In the genomic region with DNA sequence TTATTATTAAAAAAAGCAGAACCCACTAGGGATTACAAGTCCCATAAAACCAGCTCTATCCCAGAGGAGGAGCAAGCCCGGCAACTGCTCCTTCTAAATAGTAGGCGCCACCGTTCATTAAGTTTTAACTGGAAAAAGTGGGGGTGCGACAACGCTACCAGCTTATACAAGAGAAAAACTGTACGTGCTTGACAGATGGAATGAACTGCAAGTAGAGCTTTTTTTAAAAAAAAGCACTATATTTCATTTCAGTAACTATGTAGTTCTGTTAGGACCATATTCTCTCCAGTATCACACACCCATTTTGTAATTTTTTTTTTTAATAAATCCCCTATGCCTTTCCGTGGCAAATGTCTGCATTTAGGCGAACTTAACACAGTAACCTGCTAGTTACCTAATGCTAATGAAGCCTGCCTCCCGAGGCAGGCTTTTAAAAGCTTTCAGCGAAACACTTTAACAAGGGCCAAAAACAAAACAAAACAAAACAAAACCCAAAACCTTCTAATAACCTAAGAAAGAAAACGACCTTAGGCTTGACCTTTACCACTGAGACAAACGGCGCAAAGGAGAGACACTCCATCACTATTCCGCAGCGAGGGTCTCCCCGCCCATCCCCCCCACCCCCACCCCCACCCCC, we compare ENCODE assay signal across 8 mouse cellular contexts. TPM values are rescaled to one million over a fixed set of nuclear protein-coding genes. Genes with fewer than 3 reads are reported as not detected.
DNase-seq lines count a peak whose midpoint lies in the region; ATAC-seq and TF ChIP-seq lines count a peak whose summit lies in the region.

No protein-coding gene starts in this region.

- ATAC-seq in lung, postnatal 0 days, result no peak
- no peak for ATAC-seq in embryonic facial prominence, embryonic 11.5 days (replicated peaks; ENCODE audit: insufficient number of reproducible peaks, low FRiP score, low TSS enrichment, low read depth)
- ATAC-seq in intestine, embryonic 16.5 days, result no peak
- ATAC-seq in midbrain, embryonic 13.5 days, result no peak

- H3K9me3 ChIP-seq in lung, postnatal 0 days (ENCODE audit: low read length), result no peaks in the 10 kb centered on the region
- H3K9me3 ChIP-seq in embryonic facial prominence, embryonic 11.5 days (replicated peaks; ENCODE audit: control insufficient read depth, low read length), result no peaks in the 10 kb centered on the region
- H3K9me3 ChIP-seq in intestine, embryonic 16.5 days (ENCODE audit: control insufficient read depth, low read length), result no peaks in the 10 kb centered on the region
- no peaks in the 10 kb centered on the region for H3K9me3 ChIP-seq in midbrain, embryonic 13.5 days

- TF ChIP-seq EP300 in lung, postnatal 0 days (IDR thresholded peaks at IDR 0.05), result no peak

- H3K4me1 ChIP-seq in lung, postnatal 0 days (ENCODE audit: insufficient read depth, low read depth, low read length), result peaks cover 18% of the 10 kb centered on the region; the same call in 1 of the 2 replicates
- H3K4me1 ChIP-seq in embryonic facial prominence, embryonic 11.5 days (ENCODE audit: control insufficient read depth, insufficient read depth, low read length), result no peaks in the 10 kb centered on the region
- peaks cover 23% of the 10 kb centered on the region for H3K4me1 ChIP-seq in intestine, embryonic 16.5 days (ENCODE audit: control insufficient read depth, insufficient read depth, low read length)
- H3K4me1 ChIP-seq in midbrain, embryonic 13.5 days (replicated peaks), result peaks cover 32% of the 10 kb centered on the region

- peak overlapping the region; percentile 96 for H3K4me3 ChIP-seq in lung, postnatal 0 days (ENCODE audit: low read depth, low read length)
- H3K4me3 ChIP-seq in embryonic facial prominence, embryonic 11.5 days (ENCODE audit: low read depth, low read length), result peak overlapping the region; percentile 93
- peak overlapping the region; percentile 71 for H3K4me3 ChIP-seq in intestine, embryonic 16.5 days (ENCODE audit: low read length)
- peak overlapping the region; percentile 95 for H3K4me3 ChIP-seq in midbrain, embryonic 13.5 days (replicated peaks)

- H3K27me3 ChIP-seq in lung, postnatal 0 days (replicated peaks; ENCODE audit: insufficient read depth, low read length), result no peaks in the 10 kb centered on the region
- H3K27me3 ChIP-seq in embryonic facial prominence, embryonic 11.5 days (ENCODE audit: control insufficient read depth, insufficient read depth, low read length), result no peaks in the 10 kb centered on the region
- no peaks in the 10 kb centered on the region for H3K27me3 ChIP-seq in intestine, embryonic 16.5 days (replicated peaks; ENCODE audit: control insufficient read depth, insufficient read depth, low read length)
- peaks cover 5% of the 10 kb centered on the region; the same call in 1 of the 2 replicates for H3K27me3 ChIP-seq in midbrain, embryonic 13.5 days

- WGBS in lung, postnatal 0 days, result 1% methylated on average over 15 of the region's 16 CpGs
- 5% methylated on average over 16 of the region's 16 CpGs for WGBS in embryonic facial prominence, embryonic 11.5 days
- 2% methylated on average over 16 of the region's 16 CpGs for WGBS in intestine, embryonic 16.5 days
- WGBS in midbrain, embryonic 13.5 days, result 3% methylated on average over 16 of the region's 16 CpGs

- peak overlapping the region; percentile 89 for H3K9ac ChIP-seq in lung, postnatal 0 days (replicated peaks; ENCODE audit: low read depth)
- peak overlapping the region; percentile 47; the same call in 1 of the 2 replicates for H3K9ac ChIP-seq in embryonic facial prominence, embryonic 11.5 days (replicated peaks; ENCODE audit: low read length)
- H3K9ac ChIP-seq in intestine, embryonic 16.5 days (ENCODE audit: low read depth, low read length), result peak overlapping the region; percentile 90
- peak overlapping the region; percentile 96 for H3K9ac ChIP-seq in midbrain, embryonic 13.5 days (replicated peaks)

- peak; percentile 40 for DNase-seq in lung, postnatal 0 days (ENCODE audit: low spot score)
- DNase-seq in lung, postnatal 36 days, result no peak
- DNase-seq in embryonic facial prominence, embryonic 11.5 days (ENCODE audit: low spot score), result peak; percentile 11
- DNase-seq in right cerebral cortex, postnatal 36 days (ENCODE audit: low spot score in 2 of 2), result no peak
- DNase-seq in cerebellum, postnatal 36 days, result no peak
- no peak for DNase-seq in embryo, embryonic 10 days (ENCODE audit: low spot score)

- 0 out of 2 replicates have a peak overlapping the region, but pooled peaks have one; percentile 90 for H3K27ac ChIP-seq in lung, postnatal 0 days (ENCODE audit: low read length)
- H3K27ac ChIP-seq in embryonic facial prominence, embryonic 11.5 days (replicated peaks; ENCODE audit: low read depth, low read length), result no peak overlapping the region
- H3K27ac ChIP-seq in intestine, embryonic 16.5 days (ENCODE audit: low read length), result 0 out of 2 replicates have a peak overlapping the region, but pooled peaks have one; percentile 34
- H3K27ac ChIP-seq in midbrain, embryonic 13.5 days, result no peak overlapping the region

- no peak for TF ChIP-seq CTCF in lung, postnatal 0 days (IDR thresholded peaks at IDR 0.05)

- H3K36me3 ChIP-seq in lung, postnatal 0 days (ENCODE audit: insufficient read depth, low read length), result no peaks in the 10 kb centered on the region
- no peaks in the 10 kb centered on the region for H3K36me3 ChIP-seq in embryonic facial prominence, embryonic 11.5 days (replicated peaks; ENCODE audit: control insufficient read depth, insufficient read depth, low read depth, low read length)
- no peaks in the 10 kb centered on the region for H3K36me3 ChIP-seq in intestine, embryonic 16.5 days (ENCODE audit: control insufficient read depth, insufficient read depth, low read length)
- H3K36me3 ChIP-seq in midbrain, embryonic 13.5 days, result no peaks in the 10 kb centered on the region

- peak overlapping the region; percentile 61 for H3K4me2 ChIP-seq in lung, postnatal 0 days (replicated peaks; ENCODE audit: low read depth, low read length)
- H3K4me2 ChIP-seq in embryonic facial prominence, embryonic 11.5 days (ENCODE audit: low read depth, low read length), result peak overlapping the region; percentile 40
- H3K4me2 ChIP-seq in intestine, embryonic 16.5 days (ENCODE audit: low read depth, low read length), result peak overlapping the region; percentile 68
- peak overlapping the region; percentile 65 for H3K4me2 ChIP-seq in midbrain, embryonic 13.5 days (replicated peaks)

RNA-seq across cellular contexts. Expression of gene Arl5a, which starts 1.0 kb away (rescaled TPM):
- 22.0 and 23.4 TPM in 2 replicates for polyA plus RNA-seq in lung, postnatal 0 days (2015; fragmentation: Nextera tagmentation; extraction: Ambion mirVana)
- polyA plus RNA-seq in embryonic facial prominence, embryonic 11.5 days (2014; fragmentation: Nextera tagmentation; extraction: Ambion mirVana), result 79.1 and 91.3 TPM in 2 replicates
- polyA plus RNA-seq in intestine, embryonic 16.5 days (2015; fragmentation: Nextera tagmentation; extraction: Ambion mirVana), result 10.8 and 26.1 TPM in 2 replicates
- polyA plus RNA-seq in midbrain, embryonic 13.5 days (2015; fragmentation: Nextera tagmentation; extraction: Ambion mirVana), result 39.2 and 43.3 TPM in 2 replicates

RNA-seq across cellular contexts. Expression of gene Neb, which starts 45.5 kb away (rescaled TPM):
- polyA plus RNA-seq in lung, postnatal 0 days (2015; fragmentation: Nextera tagmentation; extraction: Ambion mirVana), result 1.8 and 2.3 TPM in 2 replicates
- polyA plus RNA-seq in embryonic facial prominence, embryonic 11.5 days (2014; fragmentation: Nextera tagmentation; extraction: Ambion mirVana), result 6.5 and 7.2 TPM in 2 replicates
- polyA plus RNA-seq in intestine, embryonic 16.5 days (2015; fragmentation: Nextera tagmentation; extraction: Ambion mirVana), result 0.40 and 0.77 TPM in 2 replicates
- polyA plus RNA-seq in midbrain, embryonic 13.5 days (2015; fragmentation: Nextera tagmentation; extraction: Ambion mirVana), result 0.62 and 0.73 TPM in 2 replicates

Comparison
In these comparisons a context has a peak if more than half of its experiments do, and no peak if none do; other contexts are left out.
1. DNase-seq: peak in lung, postnatal 0 days (single experiment) and embryonic facial prominence, embryonic 11.5 days (single experiment); none in lung, postnatal 36 days (single experiment), right cerebral cortex, postnatal 36 days (0 of 2), cerebellum, postnatal 36 days (0 of 2) and embryo, embryonic 10 days (single experiment).
2. H3K27ac ChIP-seq: peak in lung, postnatal 0 days (single experiment) and intestine, embryonic 16.5 days (single experiment); none in embryonic facial prominence, embryonic 11.5 days (single experiment) and midbrain, embryonic 13.5 days (single experiment).
3. Peak in every context shown above with its lines, with median percentiles within 50 percentile points of each other: H3K4me2 ChIP-seq, H3K4me3 ChIP-seq and H3K9ac ChIP-seq.